Mouse (Mus musculus) adrenal gland, adult 8-10 months (tissue): Measurements from ENCODE around the gene Traf3ip3. TPM values are rescaled to one million over a fixed set of nuclear protein-coding genes. Genes with fewer than 3 reads are reported as not detected.

Experiments
- DNase-seq: peaks from one replicate; pipeline ENCODE4 v3.0.0; 2022
- total RNA-seq, 4 experiments: library from RNA; stranded (reverse); gene quantifications; 2 replicates each; pipeline ENCODE4 v1.2.4; 2022

Traf3ip3 gene
- total RNA-seq, 4 experiments from 2014 or later = 1.6 to 3.9 (median 2.7) TPM

DNA sequence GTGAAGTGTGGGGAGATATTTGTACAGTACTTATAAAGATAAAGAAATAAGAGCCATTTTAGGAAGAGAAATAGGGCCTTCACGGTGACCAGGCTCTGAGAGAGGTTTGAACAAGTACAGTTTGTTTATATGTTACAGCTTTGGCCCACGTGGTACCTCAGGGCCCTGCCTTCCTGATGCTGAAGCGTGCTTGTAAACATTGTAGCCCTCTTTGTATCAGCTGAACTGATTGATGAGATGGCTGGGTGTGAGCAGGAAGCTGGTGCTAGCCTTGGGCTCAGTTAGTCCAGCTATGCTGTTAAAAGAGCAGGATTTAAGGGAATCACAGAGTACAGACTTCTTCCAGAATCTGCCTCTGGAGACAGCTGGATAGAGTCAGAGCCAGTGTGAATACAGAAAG, 42.3 kb downstream of the Traf3ip3 start:
- no peak for DNase-seq

GRCm38 (mm10) chr1:193157111-193157492, 44.4 kb downstream of the Traf3ip3 start:
- no peak for DNase-seq

- no peak for DNase-seq
Measured at GRCm38 (mm10) chr1:193156316-193157110, 45.0 kb downstream of the Traf3ip3 start.

- DNase-seq = no peak
Measured at GRCm38 (mm10) chr1:193153561-193153960, 47.9 kb downstream of the Traf3ip3 start.

DNA sequence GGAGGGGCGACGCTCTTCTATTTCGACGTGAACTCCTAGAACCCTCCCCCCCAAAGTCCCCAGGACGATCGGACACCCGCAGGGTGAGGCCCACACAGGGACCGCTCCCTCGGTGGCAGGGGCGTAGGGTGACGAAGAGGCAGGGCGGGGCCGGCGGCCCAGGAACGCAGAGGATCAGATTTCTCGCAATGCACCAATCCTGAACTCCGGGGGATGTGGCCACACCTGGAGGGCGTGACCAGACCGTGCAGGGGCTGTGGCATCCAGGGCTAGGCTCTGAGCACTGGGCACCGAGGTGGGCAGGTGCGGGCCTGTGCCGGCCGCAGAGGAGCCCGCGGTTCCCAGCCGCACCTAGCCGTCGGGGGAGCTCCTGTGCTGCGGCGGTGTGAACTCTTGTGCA, 48.6 kb downstream of the Traf3ip3 start, which contains the start of gene Irf6:
Gene Irf6 (plus strand): TSS at position 240 of the 400 bp plus-strand sequence.
- DNase-seq = peak; percentile 64

GRCm38 (mm10) chr1:193151134-193151533, 50.4 kb downstream of the Traf3ip3 start:
- no peak for DNase-seq

DNA sequence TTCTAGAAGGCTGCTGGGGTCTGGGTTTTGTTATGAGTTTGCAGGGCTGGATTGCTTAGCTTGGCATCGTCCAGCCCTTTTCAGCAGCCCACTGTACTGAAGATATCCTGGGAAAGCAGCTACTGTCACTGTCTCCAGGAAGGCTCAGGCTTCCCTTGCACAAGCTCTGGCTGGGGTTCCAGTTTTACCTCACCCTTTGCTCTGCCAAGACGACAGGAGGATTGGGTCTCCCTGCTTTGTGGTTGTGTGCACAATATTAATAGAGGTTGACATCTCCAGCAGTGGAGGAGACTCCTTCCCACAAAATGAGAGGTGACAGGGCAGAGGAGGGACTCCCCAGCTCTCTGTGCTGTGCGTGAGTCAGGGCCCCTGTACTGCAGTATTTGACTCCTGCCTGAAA, 52.3 kb downstream of the Traf3ip3 start:
- no peak for DNase-seq

DNA sequence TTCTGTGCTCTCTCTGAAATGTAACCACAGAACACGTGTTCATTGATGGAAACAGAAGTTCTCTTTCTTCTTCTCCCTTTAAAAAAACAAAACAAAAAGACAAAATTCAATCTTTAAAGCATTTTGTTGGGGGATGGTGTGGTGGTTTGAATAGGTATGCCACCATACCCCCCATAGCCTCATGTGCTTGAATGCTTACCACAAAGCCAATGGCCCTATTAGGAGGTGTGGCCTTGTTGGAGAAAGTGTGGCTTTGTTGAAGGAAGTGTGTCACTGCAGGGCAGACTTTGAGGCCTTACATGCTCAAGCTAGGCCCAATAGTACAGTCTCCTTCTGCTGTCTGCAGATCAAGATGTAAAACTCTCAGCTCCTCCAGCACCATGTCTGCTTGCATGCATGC, 55.1 kb downstream of the Traf3ip3 start:
- no peak for DNase-seq

GRCm38 (mm10) chr1:193145101-193145500, 56.4 kb downstream of the Traf3ip3 start:
- no peak for DNase-seq

DNA sequence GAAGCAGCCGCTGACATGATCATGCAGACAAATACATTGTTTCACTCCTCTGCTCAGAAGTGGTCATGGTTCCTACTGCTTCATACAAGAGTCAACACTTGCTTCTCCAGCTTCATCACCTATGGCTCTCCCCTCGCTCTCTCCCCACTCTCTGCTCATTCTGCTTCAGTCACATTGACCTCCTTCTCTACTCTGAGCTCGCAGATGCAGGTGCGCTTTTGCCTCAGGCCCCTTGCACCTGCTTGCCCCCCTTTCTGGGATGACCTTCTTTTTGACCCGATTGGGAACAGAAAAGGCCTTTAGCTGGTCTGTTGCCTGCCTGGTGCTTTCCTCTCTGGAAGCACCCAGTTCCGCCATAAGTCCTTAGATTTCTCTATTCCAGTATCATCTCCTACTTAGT, 57.0 kb downstream of the Traf3ip3 start:
- no peak for DNase-seq

DNA sequence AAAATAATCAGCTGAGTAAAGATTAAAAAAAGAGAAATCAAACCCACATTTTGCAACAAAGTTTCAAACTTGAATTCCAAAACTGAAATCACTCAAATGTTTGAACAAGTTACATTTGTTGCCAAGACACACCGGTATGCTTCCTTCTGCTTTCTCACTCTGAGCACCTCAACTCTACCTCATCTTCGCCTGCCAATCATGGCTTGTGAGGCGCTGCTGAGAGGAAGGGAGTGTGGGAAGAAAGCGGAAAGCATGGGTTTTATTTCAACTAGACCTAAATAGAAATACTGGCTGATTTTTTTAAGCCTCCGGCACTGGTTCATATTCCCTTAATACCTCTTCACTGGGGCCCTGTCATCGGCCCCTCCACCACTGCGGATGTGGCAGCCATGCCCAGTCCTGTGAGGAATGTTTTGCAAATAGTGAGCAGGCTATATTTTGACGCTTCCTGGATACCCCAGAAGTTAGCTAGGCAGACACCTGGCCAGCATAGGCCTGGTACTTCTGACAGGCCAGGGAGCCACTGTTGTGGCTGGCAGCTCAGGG, 58.9 kb downstream of the Traf3ip3 start:
- DNase-seq = no peak

GRCm38 (mm10) chr1:193141118-193141517, 60.4 kb downstream of the Traf3ip3 start:
- DNase-seq = no peak

- no peak for DNase-seq
Measured at GRCm38 (mm10) chr1:193138669-193139068, 62.8 kb downstream of the Traf3ip3 start.

- no peak for DNase-seq
Measured at GRCm38 (mm10) chr1:193138087-193138486, 63.4 kb downstream of the Traf3ip3 start.

DNA sequence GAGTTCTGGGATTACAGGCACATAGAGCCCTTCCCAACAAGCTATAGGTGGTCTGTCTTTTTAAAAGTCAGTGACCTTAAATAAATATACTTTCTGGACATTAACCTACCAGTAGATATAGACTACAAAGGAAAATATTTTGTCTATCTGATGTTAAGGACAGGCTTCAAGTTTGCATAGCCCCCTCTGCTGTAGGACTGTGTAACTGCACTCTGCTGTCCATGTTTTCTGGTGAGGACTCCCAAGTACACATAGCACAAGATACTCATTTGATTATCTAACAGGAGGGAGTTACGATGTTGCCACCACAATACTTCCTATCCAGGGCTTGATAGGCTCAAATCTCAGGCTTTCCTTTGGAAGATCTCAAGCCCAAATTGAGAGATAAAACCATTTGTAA, 67.8 kb downstream of the Traf3ip3 start:
- DNase-seq = no peak

DNA sequence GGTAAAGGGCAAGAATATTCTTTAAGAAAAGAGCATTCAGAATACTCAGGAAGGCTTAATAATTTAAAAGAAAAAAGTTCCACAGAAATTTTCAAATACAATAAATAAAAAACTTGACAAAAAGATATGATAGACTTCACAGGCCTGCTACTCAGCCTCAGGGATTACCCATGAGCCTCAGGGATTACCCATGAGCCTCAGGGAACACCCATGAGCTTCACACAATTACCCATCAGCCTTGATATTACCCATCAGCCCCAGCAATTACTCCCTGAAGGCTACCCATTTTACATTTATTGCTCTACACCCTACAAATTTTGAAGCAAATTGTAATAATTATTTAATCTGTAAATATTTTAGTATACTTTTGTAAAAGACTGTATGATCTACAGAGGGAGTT, 69.1 kb downstream of the Traf3ip3 start:
- no peak for DNase-seq

DNA sequence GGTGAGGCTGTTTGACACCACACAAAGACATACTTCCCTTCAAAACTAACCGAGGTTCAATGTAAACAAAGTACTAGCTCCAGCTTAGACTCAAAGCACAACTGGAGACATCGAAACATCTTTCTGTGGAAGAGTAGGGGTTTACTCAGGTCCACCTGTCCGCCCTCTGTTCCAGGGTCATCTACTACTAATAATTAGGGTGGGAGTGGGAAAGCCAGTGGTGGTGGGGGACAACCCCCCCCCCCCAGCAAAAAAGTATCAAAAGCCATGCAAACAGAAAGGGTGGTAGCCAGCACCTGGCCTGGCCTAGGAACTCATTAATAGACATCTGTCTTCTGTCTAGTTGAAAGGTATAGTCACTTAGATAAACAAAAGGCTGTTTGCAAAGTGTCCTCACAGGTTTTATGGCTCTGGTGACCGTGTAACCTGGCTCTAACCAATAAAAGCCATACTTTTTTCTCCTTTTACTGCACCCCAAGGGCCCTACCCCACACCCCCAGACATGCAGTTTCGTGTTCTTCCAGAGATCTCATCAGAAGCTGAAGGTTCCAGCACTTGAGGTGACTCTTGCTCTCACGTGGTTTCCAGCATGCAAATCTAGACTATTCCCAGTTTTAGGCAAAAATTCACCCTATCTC, 70.1 kb downstream of the Traf3ip3 start:
- no peak for DNase-seq

- DNase-seq = no peak
Measured at GRCm38 (mm10) chr1:193130839-193131238, 70.7 kb downstream of the Traf3ip3 start.

DNA sequence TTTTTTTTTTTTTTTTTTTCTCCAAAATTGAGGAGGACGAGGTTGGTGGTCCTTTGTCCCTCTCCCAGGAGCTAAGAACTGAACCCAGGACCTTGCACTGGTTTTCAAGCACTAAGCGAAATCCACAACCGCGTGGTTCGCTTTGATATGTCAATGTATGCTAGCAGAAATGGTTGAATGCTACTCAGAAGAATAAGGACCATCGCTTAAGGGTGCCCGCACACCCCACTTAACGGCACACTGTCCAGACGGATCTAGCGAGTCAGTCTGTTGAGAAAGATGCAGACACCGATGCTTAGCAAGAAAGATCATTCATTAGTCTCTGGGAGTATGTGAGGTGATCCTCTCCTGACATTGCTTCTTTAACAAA, 71.1 kb downstream of the Traf3ip3 start:
- DNase-seq = no peak

DNA sequence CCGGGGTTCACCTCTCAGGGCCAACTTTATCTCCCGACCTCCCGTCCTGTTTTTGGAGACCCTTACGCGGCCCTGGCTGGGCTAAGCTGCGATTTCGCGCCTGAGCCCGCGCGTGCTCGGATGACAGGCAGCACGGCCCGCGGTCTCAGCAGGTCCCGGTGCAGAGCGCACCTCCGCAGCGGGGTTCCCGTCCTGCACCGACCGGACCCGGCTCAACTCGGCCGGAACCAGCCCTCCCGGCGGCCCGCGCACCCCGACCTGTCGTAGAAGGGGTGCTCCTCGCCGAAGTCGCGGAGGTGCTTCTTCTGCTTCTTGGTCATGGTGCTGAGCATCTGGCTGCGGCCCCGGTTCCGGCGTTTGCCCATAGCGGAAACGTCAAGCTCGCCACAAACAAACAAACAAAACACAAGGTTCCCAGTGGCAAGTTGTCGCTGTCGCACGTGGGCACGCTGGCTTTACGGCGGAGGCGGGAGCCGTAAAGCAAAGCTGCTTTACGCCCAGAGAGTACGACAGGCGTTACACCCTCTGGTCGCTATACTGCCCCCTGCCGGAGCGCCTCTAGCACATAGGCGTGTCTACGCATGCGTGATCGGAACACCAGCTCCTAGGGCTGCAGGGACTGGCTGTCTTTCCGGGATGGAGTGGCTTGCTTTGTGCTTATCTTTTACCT, 71.6 kb downstream of the Traf3ip3 start, which contains the start of gene Diexf:
Gene Diexf (minus strand): TSS at position 487 of the 670 bp plus-strand sequence.
- DNase-seq = peak; percentile 92

DNA sequence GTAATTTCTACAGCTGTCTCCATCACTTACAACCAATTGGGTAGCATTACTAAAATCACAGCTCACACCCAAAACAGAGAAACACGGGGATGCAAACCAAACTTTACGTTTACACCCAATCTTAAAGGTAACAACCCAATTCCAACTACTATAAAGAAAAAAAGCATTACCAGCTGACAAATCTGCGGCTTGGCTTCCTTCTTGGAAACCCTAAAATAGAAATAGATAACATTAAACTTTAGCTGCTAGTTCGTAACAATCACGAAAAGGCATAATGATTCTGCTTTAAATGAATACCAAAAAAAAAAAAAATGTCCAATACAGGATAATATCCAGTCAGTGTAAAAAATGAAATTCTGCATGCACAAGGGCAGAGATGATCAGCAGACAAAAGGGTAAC, 72.2 kb downstream of the Traf3ip3 start:
- no peak for DNase-seq

- no peak for DNase-seq
Measured at GRCm38 (mm10) chr1:193128055-193128454, 73.4 kb downstream of the Traf3ip3 start.

DNA sequence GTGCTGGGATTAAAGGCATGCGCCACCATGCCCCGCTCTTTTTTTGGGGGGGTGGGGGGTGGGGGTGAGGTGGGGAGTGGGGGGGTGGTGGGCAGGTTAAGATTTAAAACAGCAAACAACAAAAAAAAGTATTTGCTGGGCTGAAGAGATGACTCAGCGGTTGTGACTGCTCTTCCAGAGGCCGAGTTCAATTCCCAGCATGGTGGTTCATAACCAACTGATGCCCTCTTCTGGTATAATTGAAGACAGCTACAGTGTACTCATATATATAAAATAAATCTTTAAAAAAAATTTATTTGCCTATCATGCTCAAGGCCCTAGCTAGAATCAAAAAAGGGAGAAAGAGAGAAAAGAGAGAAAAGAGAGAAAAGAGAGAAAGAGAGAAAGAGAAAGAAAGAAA, 75.7 kb downstream of the Traf3ip3 start:
- DNase-seq = no peak
